Mouse (Mus musculus) hindbrain, postnatal 0 days (tissue): ENCODE data around the gene Sod1. TPM values are rescaled to one million over a fixed set of nuclear protein-coding genes. Genes with fewer than 3 reads are reported as not detected.
"Not testable (repeated sequence)": the region's sequence is repeated elsewhere in the genome, so short reads cannot be mapped to it uniquely, and the experiment has no call there.

ENCODE experiments used
- ATAC-seq: fragments of 200-750 bp; cut with Nextera tagmentation; 2 replicates; pipeline ENCODE4 v1.8.0; 2017; ENCODE audit warnings: mild to moderate bottlenecking, moderate TSS enrichment, moderate library complexity
- DNase-seq: peaks from one replicate; pipeline ENCODE4 v3.0.0-alpha.2; 2015; ENCODE audit warnings: low spot score
- H3K27ac ChIP-seq: fragments of 300-500 bp; sonication (generic); 2 replicates; pipeline ENCODE4 v1.5.1; 2014; ENCODE audit warnings: mild to moderate bottlenecking
- H3K27me3 ChIP-seq: fragments of 300-500 bp; sonication (generic); 2 replicates; pipeline ENCODE4 v1.6.1; 2014; ENCODE audit warnings: low read length, mixed read lengths; ENCODE audit not compliant: insufficient read depth
- H3K36me3 ChIP-seq: fragments of 300-500 bp; sonication (generic); 2 replicates; pipeline ENCODE4 v1.6.1; 2014; ENCODE audit warnings: low read length, mixed read lengths; ENCODE audit not compliant: insufficient read depth
- H3K4me1 ChIP-seq: fragments of 300-500 bp; sonication (generic); 2 replicates; pipeline ENCODE4 v1.6.1; 2014; ENCODE audit warnings: antibody characterized with exemption, low read length, mixed read lengths; ENCODE audit not compliant: insufficient read depth
- H3K4me2 ChIP-seq: fragments of 300-500 bp; sonication (generic); 2 replicates; pipeline ENCODE4 v1.6.1; 2014; ENCODE audit warnings: low read depth, mild to moderate bottlenecking, low read length, moderate library complexity, mixed read lengths
- H3K4me3 ChIP-seq: fragments of 300-500 bp; sonication (generic); 2 replicates; pipeline ENCODE4 v1.5.1; 2014; ENCODE audit warnings: low read length
- H3K9ac ChIP-seq: fragments of 300-500 bp; sonication (generic); replicated peaks from 2 replicates; pipeline ENCODE4 v1.6.1; 2014; ENCODE audit warnings: mild to moderate bottlenecking, low read length, moderate library complexity, mixed read lengths
- H3K9me3 ChIP-seq: fragments of 300-500 bp; sonication (generic); 2 replicates; pipeline ENCODE4 v1.6.1; 2016; ENCODE audit warnings: low read length, mixed read lengths
- CTCF ChIP-seq: IDR thresholded peaks from 2 replicates; pipeline ENCODE4 v1.5.1; 2016; ENCODE audit warnings: antibody characterized with exemption, control low read depth, low read depth
- WGBS: fragments of 180-500 bp; shearing (Covaris S2); extraction: QIAGEN DNeasy Blood & Tissue Kit; methylation state at CpG from one replicate; pipeline ENCODE4 v1.1.7; 2014; 5-methylcytosine and 5-hydroxymethylcytosine counted together
- polyA plus RNA-seq: library from polyadenylated mRNA; unstranded; fragments of >200 nt; fragmentation: Nextera tagmentation; extraction: Ambion mirVana; gene quantifications from 2 replicates; pipeline ENCODE4 v1.2.1, GENCODE M21; 2015
- total RNA-seq: library from RNA; depleted of rRNA; stranded (reverse); fragments of >200 nt; gene quantifications from 2 replicates; pipeline ENCODE4 v1.2.3, GENCODE M21; 2014

The Sod1 gene
- total and polyA plus RNA-seq, 2 experiments from 2014 or later = 185 to 1,323 TPM

- ATAC-seq = no peak
- H3K27me3 ChIP-seq = no peaks in the 10 kb centered on the region
- no peaks in the 10 kb centered on the region for H3K9me3 ChIP-seq
- H3K4me1 ChIP-seq = no peaks in the 10 kb centered on the region
- H3K9ac ChIP-seq = no peak overlapping the region
- no peak overlapping the region for H3K27ac ChIP-seq
- H3K36me3 ChIP-seq = peaks cover 15% of the 10 kb centered on the region; the same call in 1 of the 2 replicates
- 90% methylated on average over 10 of the region's 10 CpGs for WGBS
- DNase-seq = no peak
- no peak overlapping the region for H3K4me3 ChIP-seq
- no peak overlapping the region for H3K4me2 ChIP-seq
- no peak for TF ChIP-seq CTCF
These were observed 13.1 kb downstream of the Sod1 start for GRCm38 (mm10) chr16:90233702-90234101.

- H3K27me3 ChIP-seq = no peaks in the 10 kb centered on the region
- H3K4me3 ChIP-seq = no peak overlapping the region
- DNase-seq (no peak), ATAC-seq (no peak)
- peaks cover 17% of the 10 kb centered on the region for H3K36me3 ChIP-seq
- H3K4me1 ChIP-seq = no peaks in the 10 kb centered on the region
- no peak overlapping the region for H3K4me2 ChIP-seq
- H3K27ac ChIP-seq = no peak overlapping the region
- H3K9me3 ChIP-seq = no peaks in the 10 kb centered on the region
- TF ChIP-seq CTCF = no peak
- 71% methylated on average over 6 of the region's 6 CpGs for WGBS
- no peak overlapping the region for H3K9ac ChIP-seq
These were observed 14.1 kb downstream of the Sod1 start for GRCm38 (mm10) chr16:90234617-90235016.

- WGBS = 90% methylated on average over 3 of the region's 3 CpGs
- no peak overlapping the region for H3K27ac ChIP-seq
- no peak for ATAC-seq
- no peaks in the 10 kb centered on the region for H3K4me1 ChIP-seq
- H3K4me2 ChIP-seq = no peak overlapping the region
- no peak overlapping the region for H3K9ac ChIP-seq
- H3K9me3 ChIP-seq = no peaks in the 10 kb centered on the region
- no peak for DNase-seq
- no peaks in the 10 kb centered on the region for H3K27me3 ChIP-seq
- 0 out of 2 replicates have a peak, but pooled peaks have one; percentile 8 for TF ChIP-seq CTCF
- H3K36me3 ChIP-seq = peaks cover 15% of the 10 kb centered on the region
- H3K4me3 ChIP-seq = no peak overlapping the region
These were observed 14.6 kb downstream of the Sod1 start for GRCm38 (mm10) chr16:90235188-90235587.

GRCm38 (mm10) chr16:90239128-90239746, 18.7 kb downstream of the Sod1 start:
- no peaks in the 10 kb centered on the region for H3K27me3 ChIP-seq
- H3K36me3 ChIP-seq = peaks cover 41% of the 10 kb centered on the region
- no peak overlapping the region for H3K4me2 ChIP-seq
- no peak for ATAC-seq
- no peaks in the 10 kb centered on the region for H3K9me3 ChIP-seq
- no peak overlapping the region for H3K9ac ChIP-seq
- DNase-seq = no peak
- 88% methylated on average over 6 of the region's 6 CpGs for WGBS
- no peaks in the 10 kb centered on the region for H3K4me1 ChIP-seq
- no peak for TF ChIP-seq CTCF
- no peak overlapping the region for H3K4me3 ChIP-seq
- H3K27ac ChIP-seq = no peak overlapping the region

- DNase-seq = no peak
- TF ChIP-seq CTCF = no peak
- ATAC-seq = no peak
- 79% methylated on average over 4 of the region's 4 CpGs for WGBS
- Histone ChIP-seq H3K4me1 (no peaks in the 10 kb centered on the region), H3K27me3 (no peaks in the 10 kb centered on the region), H3K9me3 (no peaks in the 10 kb centered on the region), H3K4me3 (no peak overlapping the region), H3K9ac (no peak overlapping the region), H3K36me3 (peaks cover 55% of the 10 kb centered on the region), H3K27ac (no peak overlapping the region), H3K4me2 (no peak overlapping the region)
These were observed 21.3 kb downstream of the Sod1 start for GRCm38 (mm10) chr16:90241875-90242274.

GRCm38 (mm10) chr16:90242426-90243304, 22.1 kb downstream of the Sod1 start:
- TF ChIP-seq CTCF = no peak
- Histone ChIP-seq H3K27ac (no peak overlapping the region), H3K27me3 (no peaks in the 10 kb centered on the region), H3K4me3 (no peak overlapping the region), H3K36me3 (peaks cover 62% of the 10 kb centered on the region), H3K9ac (no peak overlapping the region), H3K9me3 (no peaks in the 10 kb centered on the region), H3K4me2 (no peak overlapping the region), H3K4me1 (no peaks in the 10 kb centered on the region)
- DNase-seq = no peak
- no peak for ATAC-seq
- WGBS = 54% methylated on average over 17 of the region's 17 CpGs

- Histone ChIP-seq H3K27ac (no peak overlapping the region), H3K4me2 (no peak overlapping the region), H3K36me3 (peaks cover 50% of the 10 kb centered on the region), H3K4me3 (no peak overlapping the region), H3K4me1 (no peaks in the 10 kb centered on the region), H3K9me3 (no peaks in the 10 kb centered on the region), H3K9ac (no peak overlapping the region), H3K27me3 (no peaks in the 10 kb centered on the region)
- ATAC-seq (no peak), DNase-seq (no peak)
- TF ChIP-seq CTCF = no peak
- WGBS = 84% methylated on average over 7 of the region's 7 CpGs
These were observed 29.5 kb downstream of the Sod1 start for GRCm38 (mm10) chr16:90250099-90250498.

GRCm38 (mm10) chr16:90251256-90251655, 30.7 kb downstream of the Sod1 start:
- H3K4me3 ChIP-seq, H3K9ac ChIP-seq, DNase-seq, H3K4me1 ChIP-seq, H3K4me2 ChIP-seq, H3K9me3 ChIP-seq, ATAC-seq, H3K27ac ChIP-seq, H3K27me3 ChIP-seq: not testable (repeated sequence)
- WGBS = 86% methylated on average over 3 of the region's 3 CpGs
- peaks cover 44% of the 10 kb centered on the region for H3K36me3 ChIP-seq
